Mouse (Mus musculus): ENCODE data around the gene Gm21973. TPM values are rescaled to one million over a fixed set of nuclear protein-coding genes. Genes with fewer than 3 reads are reported as not detected.

Gene Gm21973
- polyA plus RNA-seq, 1 experiment from 2014 or later = not detected

DNA sequence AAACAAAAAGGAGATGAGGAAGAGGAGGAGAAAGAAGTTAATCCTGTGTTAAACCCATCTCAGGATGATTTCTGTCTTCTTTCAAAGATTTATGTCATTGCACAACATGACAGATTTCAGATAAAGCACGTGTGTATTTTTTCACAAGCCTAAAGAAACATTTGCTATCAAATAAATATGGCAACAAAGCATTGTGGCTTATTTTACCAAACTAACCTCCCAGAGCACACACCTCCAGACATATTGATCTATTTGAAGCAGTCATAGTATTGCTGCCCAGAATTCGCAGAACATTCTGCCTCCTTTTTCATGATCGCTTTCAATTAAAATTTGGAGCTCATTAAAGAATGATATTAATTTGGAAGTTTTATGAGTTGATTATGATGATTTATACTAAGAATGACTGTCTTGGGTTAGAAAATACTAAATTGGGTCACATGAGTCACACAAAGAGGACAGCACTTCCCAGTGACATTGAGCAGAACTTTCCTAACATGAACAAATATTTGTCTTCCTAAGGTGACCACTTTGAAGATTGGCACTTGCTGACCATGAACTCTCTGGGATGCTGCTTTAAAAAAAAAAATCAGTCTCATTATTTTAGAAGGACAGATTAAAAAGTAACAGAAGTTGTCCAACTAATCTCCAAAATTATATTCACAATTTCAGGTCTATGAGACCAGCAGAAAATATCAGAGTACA is 54.7 kb downstream of the Gm21973 start:
- 88% methylated on average over 3 of the region's 3 CpGs for WGBS
- H3K36me3 ChIP-seq (ENCODE audit: insufficient read depth, low read length) = no peaks in the 10 kb centered on the region

DNA sequence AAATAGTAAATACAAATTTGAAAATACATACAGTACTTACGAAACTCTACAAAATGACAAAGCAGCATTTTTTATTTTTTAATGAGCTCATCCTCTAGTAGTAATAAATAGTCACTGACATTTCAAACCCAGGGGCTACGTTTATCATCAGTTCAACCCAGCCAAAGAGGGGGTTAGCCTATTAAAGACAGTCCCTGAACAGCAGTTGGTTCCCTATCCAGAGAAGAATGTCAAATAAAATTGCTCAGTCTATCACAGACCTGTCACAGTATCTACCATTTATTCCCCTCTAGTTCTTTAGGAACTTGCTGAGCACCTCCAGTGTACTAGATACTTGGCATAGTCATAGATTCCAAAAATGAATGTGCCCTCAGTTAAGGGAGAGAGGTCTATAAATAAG is 62.1 kb downstream of the Gm21973 start:
- Histone ChIP-seq H3K9ac (replicated peaks; ENCODE audit: low read length) (no peak overlapping the region), H3K4me1 (ENCODE audit: insufficient read depth, low read length) (no peaks in the 10 kb centered on the region), H3K4me3 (ENCODE audit: low read length) (no peak overlapping the region), H3K27me3 (ENCODE audit: insufficient read depth, low read length) (no peaks in the 10 kb centered on the region), H3K27ac (ENCODE audit: low read length) (no peak overlapping the region), H3K36me3 (ENCODE audit: insufficient read depth, low read length) (no peaks in the 10 kb centered on the region), H3K9me3 (ENCODE audit: low read length) (no peaks in the 10 kb centered on the region), H3K4me2 (replicated peaks; ENCODE audit: low read depth, low read length) (no peak overlapping the region)
- WGBS = 71% methylated on average over 2 of the region's 2 CpGs
- ATAC-seq (ENCODE audit: low FRiP score, low TSS enrichment) = no peak

More for the DNA sequence above, 54.7 kb downstream of the Gm21973 start:
- Histone ChIP-seq H3K9ac (replicated peaks; ENCODE audit: low read length) (no peak overlapping the region), H3K27ac (ENCODE audit: low read length) (no peak overlapping the region), H3K9me3 (ENCODE audit: low read length) (no peaks in the 10 kb centered on the region), H3K4me2 (replicated peaks; ENCODE audit: low read depth, low read length) (no peak overlapping the region), H3K4me1 (ENCODE audit: insufficient read depth, low read length) (no peaks in the 10 kb centered on the region), H3K27me3 (ENCODE audit: insufficient read depth, low read length) (no peaks in the 10 kb centered on the region), H3K4me3 (ENCODE audit: low read length) (no peak overlapping the region)
- no peak for ATAC-seq (ENCODE audit: low FRiP score, low TSS enrichment)

DNA sequence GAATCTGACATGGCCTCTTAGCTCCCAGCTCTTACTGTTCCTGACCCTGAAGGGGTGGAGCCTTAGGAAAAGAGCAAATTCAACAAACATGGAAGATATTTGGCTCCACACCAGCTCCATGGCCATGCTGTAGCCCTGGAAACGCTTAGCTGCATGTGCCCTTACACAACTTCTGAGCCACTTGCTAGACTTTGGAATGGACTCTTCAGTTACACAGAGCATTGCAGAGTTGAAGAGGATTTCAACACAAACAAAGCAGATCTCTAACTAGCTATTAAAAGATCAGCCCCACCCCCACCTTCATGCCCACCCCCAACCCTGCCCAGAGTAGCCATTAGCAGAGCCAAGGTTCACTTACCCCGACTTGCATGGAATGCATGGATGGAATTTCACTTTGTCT is 74.6 kb downstream of the Gm21973 start:
- H3K9me3 ChIP-seq (ENCODE audit: low read length) = peaks cover 3% of the 10 kb centered on the region; the same call in 1 of the 2 replicates
- H3K4me1 ChIP-seq (ENCODE audit: insufficient read depth, low read length) = 0 out of 2 replicates have a peak, but pooled peaks cover 5% of the 10 kb centered on the region
- H3K36me3 ChIP-seq (ENCODE audit: insufficient read depth, low read length) = no peaks in the 10 kb centered on the region
- H3K4me2 ChIP-seq (replicated peaks; ENCODE audit: low read depth, low read length) = no peak overlapping the region
- H3K9ac ChIP-seq (replicated peaks; ENCODE audit: low read length) = no peak overlapping the region
- H3K27ac ChIP-seq (ENCODE audit: low read length) = 0 out of 2 replicates have a peak overlapping the region, but pooled peaks have one; percentile 32
- H3K4me3 ChIP-seq (ENCODE audit: low read length) = no peak overlapping the region
- no peaks in the 10 kb centered on the region for H3K27me3 ChIP-seq (ENCODE audit: insufficient read depth, low read length)
- peak; percentile 94 for ATAC-seq (ENCODE audit: low FRiP score, low TSS enrichment)
- 54% methylated on average over 2 of the region's 2 CpGs for WGBS

DNA sequence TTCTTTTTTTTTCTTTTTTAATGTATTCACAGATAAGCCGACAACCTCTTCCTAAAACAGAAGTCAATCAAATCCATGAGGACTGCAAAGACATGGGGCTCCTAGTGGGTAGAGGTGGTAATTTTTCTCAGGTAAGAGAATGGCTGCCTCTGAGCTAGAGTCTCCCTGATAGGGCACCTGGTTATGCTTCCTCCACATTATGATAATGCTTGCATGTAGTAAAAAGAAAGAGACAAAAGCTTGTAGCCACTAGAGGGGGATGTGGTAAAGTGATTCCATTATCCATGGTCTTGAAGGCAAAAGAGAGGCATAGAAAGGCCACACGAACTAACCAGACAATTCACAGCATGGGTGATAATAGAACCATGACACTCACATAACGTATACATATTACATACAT is 75.2 kb downstream of the Gm21973 start:
- peak; percentile 80 for ATAC-seq (ENCODE audit: low FRiP score, low TSS enrichment)
- H3K4me2 ChIP-seq (replicated peaks; ENCODE audit: low read depth, low read length) = no peak overlapping the region
- 0 out of 2 replicates have a peak, but pooled peaks cover 5% of the 10 kb centered on the region for H3K4me1 ChIP-seq (ENCODE audit: insufficient read depth, low read length)
- no peak overlapping the region for H3K4me3 ChIP-seq (ENCODE audit: low read length)
- peaks cover 3% of the 10 kb centered on the region; the same call in 1 of the 2 replicates for H3K9me3 ChIP-seq (ENCODE audit: low read length)
- H3K9ac ChIP-seq (replicated peaks; ENCODE audit: low read length) = no peak overlapping the region
- 60% methylated on average over 3 of the region's 3 CpGs for WGBS
- H3K27me3 ChIP-seq (ENCODE audit: insufficient read depth, low read length) = no peaks in the 10 kb centered on the region
- H3K27ac ChIP-seq (ENCODE audit: low read length) = no peak overlapping the region
- no peaks in the 10 kb centered on the region for H3K36me3 ChIP-seq (ENCODE audit: insufficient read depth, low read length)

DNA sequence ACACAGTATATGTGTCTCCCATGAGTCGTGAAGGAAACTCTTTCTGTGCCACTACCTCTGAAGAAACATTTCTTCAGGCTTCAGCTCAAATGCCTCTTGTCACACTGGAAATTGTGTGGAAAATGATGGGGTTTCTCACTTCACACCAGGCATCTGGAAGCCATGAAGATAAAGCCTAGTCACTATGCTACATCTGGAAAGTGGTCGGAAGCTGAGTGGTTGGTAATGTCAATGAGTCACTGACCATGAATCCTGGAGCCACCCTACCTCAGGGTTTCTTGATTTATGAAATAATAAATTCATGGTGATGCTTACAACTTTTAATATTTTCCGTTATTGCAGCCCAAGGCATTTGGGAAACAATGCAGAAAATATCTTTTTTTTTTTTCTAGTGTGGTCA is 84.7 kb downstream of the Gm21973 start:
- no peak for ATAC-seq (ENCODE audit: low FRiP score, low TSS enrichment)
- no peaks in the 10 kb centered on the region for H3K9me3 ChIP-seq (ENCODE audit: low read length)
- H3K9ac ChIP-seq (replicated peaks; ENCODE audit: low read length) = no peak overlapping the region
- H3K27ac ChIP-seq (ENCODE audit: low read length) = no peak overlapping the region
- no peaks in the 10 kb centered on the region for H3K36me3 ChIP-seq (ENCODE audit: insufficient read depth, low read length)
- no peak overlapping the region for H3K4me2 ChIP-seq (replicated peaks; ENCODE audit: low read depth, low read length)
- H3K27me3 ChIP-seq (ENCODE audit: insufficient read depth, low read length) = no peaks in the 10 kb centered on the region
- H3K4me1 ChIP-seq (ENCODE audit: insufficient read depth, low read length) = no peaks in the 10 kb centered on the region
- WGBS = 84% methylated on average over 3 of the region's 3 CpGs
- no peak overlapping the region for H3K4me3 ChIP-seq (ENCODE audit: low read length)

DNA sequence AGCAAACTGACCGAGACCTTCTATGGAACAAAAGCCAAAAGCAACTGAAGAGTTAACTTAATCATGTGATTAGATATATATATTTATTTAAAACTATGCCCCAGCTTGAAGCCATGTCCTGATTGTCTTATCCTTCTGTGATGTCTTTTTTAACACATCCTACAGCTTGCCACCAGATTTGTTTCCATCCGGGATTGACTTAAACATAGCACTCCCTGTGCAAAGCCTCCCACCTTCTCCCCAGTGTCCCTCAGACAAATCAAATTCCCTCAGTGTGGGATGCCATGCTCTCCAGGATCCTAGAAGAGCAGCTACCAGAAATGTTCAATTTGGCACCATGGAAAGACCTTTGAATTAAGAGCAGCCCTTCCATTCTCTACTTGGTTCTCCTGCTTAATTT is 85.7 kb downstream of the Gm21973 start:
- WGBS = 85% methylated on average over 2 of the region's 2 CpGs
- no peak overlapping the region for H3K27ac ChIP-seq (ENCODE audit: low read length)
- no peak overlapping the region for H3K4me3 ChIP-seq (ENCODE audit: low read length)
- H3K36me3 ChIP-seq (ENCODE audit: insufficient read depth, low read length) = no peaks in the 10 kb centered on the region
- no peaks in the 10 kb centered on the region for H3K9me3 ChIP-seq (ENCODE audit: low read length)
- H3K9ac ChIP-seq (replicated peaks; ENCODE audit: low read length) = no peak overlapping the region
- ATAC-seq (ENCODE audit: low FRiP score, low TSS enrichment) = no peak
- H3K27me3 ChIP-seq (ENCODE audit: insufficient read depth, low read length) = no peaks in the 10 kb centered on the region
- H3K4me2 ChIP-seq (replicated peaks; ENCODE audit: low read depth, low read length) = no peak overlapping the region
- no peaks in the 10 kb centered on the region for H3K4me1 ChIP-seq (ENCODE audit: insufficient read depth, low read length)

- Histone ChIP-seq H3K4me1 (ENCODE audit: insufficient read depth, low read length) (no peaks in the 10 kb centered on the region), H3K36me3 (ENCODE audit: insufficient read depth, low read length) (no peaks in the 10 kb centered on the region), H3K4me2 (replicated peaks; ENCODE audit: low read depth, low read length) (no peak overlapping the region), H3K27ac (ENCODE audit: low read length) (no peak overlapping the region), H3K9me3 (ENCODE audit: low read length) (no peaks in the 10 kb centered on the region), H3K27me3 (ENCODE audit: insufficient read depth, low read length) (no peaks in the 10 kb centered on the region), H3K9ac (replicated peaks; ENCODE audit: low read length) (no peak overlapping the region), H3K4me3 (ENCODE audit: low read length) (no peak overlapping the region)
- 88% methylated on average over 6 of the region's 6 CpGs for WGBS
- ATAC-seq (ENCODE audit: low FRiP score, low TSS enrichment) = no peak
Measured at GRCm38 (mm10) chr15:10413656-10414055, 88.5 kb downstream of the Gm21973 start.

DNA sequence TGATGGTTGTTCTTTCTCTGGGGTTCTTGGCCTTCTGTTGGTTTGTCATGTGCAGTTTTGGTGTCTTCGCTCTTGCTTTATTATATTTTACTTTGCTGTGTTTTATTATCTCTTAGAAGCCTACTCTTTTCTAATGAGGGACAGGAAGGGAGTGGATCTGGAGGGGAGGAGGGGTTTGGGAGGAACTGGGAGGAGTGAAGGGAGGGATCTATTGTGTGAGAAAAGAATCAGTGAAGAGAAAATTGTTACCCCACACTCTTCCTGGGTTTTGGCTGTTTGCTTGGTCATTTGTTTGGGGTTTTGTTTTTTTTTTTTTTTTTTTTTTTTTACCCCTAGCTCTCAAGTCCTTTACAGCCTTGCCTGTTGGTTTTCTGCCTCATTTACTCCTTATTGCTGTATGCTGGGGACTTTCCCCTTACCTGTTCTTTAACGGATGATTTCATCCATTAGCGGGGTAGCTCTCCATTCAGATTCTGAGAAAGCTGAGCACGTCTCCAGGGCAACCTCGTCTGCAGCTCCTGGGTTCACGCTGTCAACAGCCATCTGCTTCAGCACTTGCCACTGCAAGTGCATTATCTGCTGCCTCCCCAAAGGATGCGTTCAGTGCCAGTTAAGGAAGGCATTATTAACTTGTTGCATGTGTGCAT is 96.1 kb downstream of the Gm21973 start:
- ATAC-seq (ENCODE audit: low FRiP score, low TSS enrichment) = peak; percentile 83
- WGBS = 24% methylated on average over 7 of the region's 7 CpGs
- H3K36me3 ChIP-seq (ENCODE audit: insufficient read depth, low read length) = no peaks in the 10 kb centered on the region
- H3K9me3 ChIP-seq (ENCODE audit: low read length) = no peaks in the 10 kb centered on the region
- no peak overlapping the region for H3K4me3 ChIP-seq (ENCODE audit: low read length)
- H3K4me1 ChIP-seq (ENCODE audit: insufficient read depth, low read length) = peaks cover 10% of the 10 kb centered on the region; the same call in 1 of the 2 replicates
- H3K27me3 ChIP-seq (ENCODE audit: insufficient read depth, low read length) = no peaks in the 10 kb centered on the region
- H3K4me2 ChIP-seq (replicated peaks; ENCODE audit: low read depth, low read length) = no peak overlapping the region
- no peak overlapping the region for H3K9ac ChIP-seq (replicated peaks; ENCODE audit: low read length)
- peak overlapping the region; percentile 36; the same call in 1 of the 2 replicates for H3K27ac ChIP-seq (ENCODE audit: low read length)

- Histone ChIP-seq H3K9ac (replicated peaks; ENCODE audit: low read length) (no peak overlapping the region), H3K36me3 (ENCODE audit: insufficient read depth, low read length) (no peaks in the 10 kb centered on the region), H3K27me3 (ENCODE audit: insufficient read depth, low read length) (no peaks in the 10 kb centered on the region), H3K9me3 (ENCODE audit: low read length) (no peaks in the 10 kb centered on the region), H3K4me3 (ENCODE audit: low read length) (no peak overlapping the region), H3K4me1 (ENCODE audit: insufficient read depth, low read length) (peaks cover 10% of the 10 kb centered on the region; the same call in 1 of the 2 replicates), H3K4me2 (replicated peaks; ENCODE audit: low read depth, low read length) (no peak overlapping the region), H3K27ac (ENCODE audit: low read length) (0 out of 2 replicates have a peak overlapping the region, but pooled peaks have one; percentile 24)
- 73% methylated on average over 1 of the region's 1 CpGs for WGBS
- no peak for ATAC-seq (ENCODE audit: low FRiP score, low TSS enrichment)
Measured at GRCm38 (mm10) chr15:10421785-10422144, 96.6 kb downstream of the Gm21973 start.

Measured in kidney, embryonic 16.5 days (tissue).